Mouse (Mus musculus): Measurements from ENCODE around the gene Slco3a1. TPM values are rescaled to one million over a fixed set of nuclear protein-coding genes. Genes with fewer than 3 reads are reported as not detected.

Gene Slco3a1
- polyA plus RNA-seq, 1 experiment from 2014 or later: 1.2 TPM

DNA sequence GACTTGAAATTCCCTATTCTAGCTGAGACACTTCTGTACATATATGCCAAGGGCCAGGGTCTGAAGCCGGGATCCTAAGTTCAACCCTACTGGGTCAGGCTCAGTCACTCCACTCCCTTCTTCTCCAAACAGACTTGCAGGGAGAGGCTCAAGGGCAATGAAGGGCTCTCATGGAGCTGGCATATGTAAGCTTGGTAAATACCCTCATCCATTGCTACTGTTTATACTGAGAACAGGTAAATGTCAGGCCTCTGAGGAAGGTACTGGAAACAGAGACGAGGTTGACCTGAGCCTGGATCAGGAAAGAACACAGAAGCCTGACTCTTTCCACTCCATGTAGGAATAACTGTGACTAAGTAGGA is 70.6 kb downstream of the Slco3a1 start:
- Histone ChIP-seq H3K4me3 (replicated peaks) (no peak overlapping the region), H3K9me3 (replicated peaks) (no peaks in the 10 kb centered on the region), H3K9ac (no peak overlapping the region), H3K4me1 (replicated peaks) (no peaks in the 10 kb centered on the region), H3K4me2 (no peak overlapping the region), H3K27me3 (no peaks in the 10 kb centered on the region), H3K27ac (no peak overlapping the region), H3K36me3 (no peaks in the 10 kb centered on the region)
- ATAC-seq (ENCODE audit: low read depth) (no peak), DNase-seq (no peak)
- WGBS (ENCODE audit: insufficient replicate concordance): 74% methylated on average over 2 of the region's 2 CpGs

DNA sequence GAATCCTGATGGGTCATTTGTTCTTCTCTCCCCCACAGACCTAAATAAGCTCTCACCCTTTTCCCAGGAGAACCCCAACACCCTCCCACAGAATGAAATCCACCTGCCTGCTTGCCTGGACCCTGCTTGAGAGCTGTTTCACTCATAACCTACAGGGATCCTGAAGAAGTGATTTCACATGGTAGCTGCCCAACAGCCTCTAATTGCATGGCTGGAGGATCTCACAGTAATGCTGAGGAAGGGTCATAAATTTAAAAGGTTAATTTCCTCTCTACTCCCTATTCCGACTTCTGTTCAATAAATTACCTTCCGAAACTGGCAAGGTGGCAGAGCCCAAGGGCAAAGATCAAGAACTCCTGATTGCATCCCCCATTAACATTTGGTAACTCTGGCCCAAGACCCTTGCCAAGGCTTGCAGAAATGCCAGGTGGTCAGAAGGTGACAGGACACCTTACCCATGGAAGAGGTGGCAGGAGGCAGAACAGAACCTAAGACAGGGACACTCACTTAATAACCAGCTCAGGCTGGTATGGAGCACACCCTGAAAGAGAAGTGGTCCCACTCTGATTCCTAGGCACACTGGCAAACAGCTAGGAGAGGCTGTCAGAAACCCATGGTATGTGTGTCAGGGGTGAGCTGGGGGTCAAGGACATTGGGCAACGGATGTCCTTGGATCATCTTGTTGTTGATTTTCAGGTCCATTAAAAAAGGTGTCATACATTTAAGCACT is 71.1 kb downstream of the Slco3a1 start:
- ATAC-seq (ENCODE audit: low read depth) (no peak), DNase-seq (no peak)
- no peaks in the 10 kb centered on the region for H3K27me3 ChIP-seq
- H3K36me3 ChIP-seq: no peaks in the 10 kb centered on the region
- no peak overlapping the region for H3K4me3 ChIP-seq (replicated peaks)
- H3K4me2 ChIP-seq: no peak overlapping the region
- no peaks in the 10 kb centered on the region for H3K9me3 ChIP-seq (replicated peaks)
- WGBS (ENCODE audit: insufficient replicate concordance): 67% methylated on average over 3 of the region's 3 CpGs
- H3K9ac ChIP-seq: no peak overlapping the region
- H3K4me1 ChIP-seq (replicated peaks): no peaks in the 10 kb centered on the region
- no peak overlapping the region for H3K27ac ChIP-seq

DNA sequence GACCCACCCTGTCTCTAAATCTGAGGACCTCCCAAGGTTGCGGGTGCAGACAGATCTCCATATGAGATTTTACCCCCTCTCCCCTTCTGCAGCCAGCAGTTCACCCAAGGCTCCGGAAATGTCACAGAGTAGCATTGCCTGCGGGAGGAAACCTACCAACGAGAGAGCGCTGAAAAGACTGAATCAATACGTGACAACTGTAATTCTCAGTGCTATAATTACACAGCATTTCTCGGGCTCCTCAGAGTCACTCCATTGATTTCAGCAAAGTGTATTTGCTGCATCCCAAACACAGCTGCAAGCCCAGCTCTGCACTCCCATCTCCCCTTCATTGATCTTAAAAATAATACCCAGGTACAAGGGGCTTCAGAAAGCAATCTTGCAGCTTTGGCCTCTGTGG is 82.8 kb downstream of the Slco3a1 start:
- 46% methylated on average over 7 of the region's 7 CpGs for WGBS (ENCODE audit: insufficient replicate concordance)
- ATAC-seq (ENCODE audit: low read depth): no peak
- H3K4me2 ChIP-seq: no peak overlapping the region
- no peak overlapping the region for H3K9ac ChIP-seq
- DNase-seq: no peak
- H3K27ac ChIP-seq: no peak overlapping the region
- H3K4me3 ChIP-seq (replicated peaks): no peak overlapping the region
- no peaks in the 10 kb centered on the region for H3K9me3 ChIP-seq (replicated peaks)
- no peaks in the 10 kb centered on the region for H3K27me3 ChIP-seq
- H3K36me3 ChIP-seq: no peaks in the 10 kb centered on the region
- no peaks in the 10 kb centered on the region for H3K4me1 ChIP-seq (replicated peaks)

DNA sequence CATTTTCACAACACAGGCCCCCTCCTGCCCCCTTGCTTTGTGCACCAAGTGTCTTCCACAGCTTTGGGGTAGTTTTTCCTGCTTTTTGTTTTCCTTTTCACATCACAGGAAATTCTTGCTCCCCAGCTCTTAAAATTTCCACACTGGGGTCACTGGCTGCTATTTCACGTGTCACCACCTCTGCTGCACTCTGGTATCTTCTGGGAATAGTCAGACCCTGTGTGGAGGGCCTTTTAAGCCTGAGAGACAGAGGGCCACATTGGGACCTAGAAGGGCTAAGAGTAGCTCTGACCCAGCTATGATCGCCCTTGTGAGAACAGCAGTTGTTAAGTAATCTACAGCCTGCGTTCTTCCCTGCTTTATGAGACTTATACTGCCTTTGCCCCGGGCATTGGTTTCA is 87.7 kb downstream of the Slco3a1 start:
- H3K27me3 ChIP-seq: no peaks in the 10 kb centered on the region
- DNase-seq (no peak), ATAC-seq (ENCODE audit: low read depth) (no peak)
- 60% methylated on average over 4 of the region's 4 CpGs for WGBS (ENCODE audit: insufficient replicate concordance)
- no peaks in the 10 kb centered on the region for H3K4me1 ChIP-seq (replicated peaks)
- no peak overlapping the region for H3K9ac ChIP-seq
- no peak overlapping the region for H3K27ac ChIP-seq
- H3K4me2 ChIP-seq: no peak overlapping the region
- H3K36me3 ChIP-seq: no peaks in the 10 kb centered on the region
- no peaks in the 10 kb centered on the region for H3K9me3 ChIP-seq (replicated peaks)
- H3K4me3 ChIP-seq (replicated peaks): no peak overlapping the region

DNA sequence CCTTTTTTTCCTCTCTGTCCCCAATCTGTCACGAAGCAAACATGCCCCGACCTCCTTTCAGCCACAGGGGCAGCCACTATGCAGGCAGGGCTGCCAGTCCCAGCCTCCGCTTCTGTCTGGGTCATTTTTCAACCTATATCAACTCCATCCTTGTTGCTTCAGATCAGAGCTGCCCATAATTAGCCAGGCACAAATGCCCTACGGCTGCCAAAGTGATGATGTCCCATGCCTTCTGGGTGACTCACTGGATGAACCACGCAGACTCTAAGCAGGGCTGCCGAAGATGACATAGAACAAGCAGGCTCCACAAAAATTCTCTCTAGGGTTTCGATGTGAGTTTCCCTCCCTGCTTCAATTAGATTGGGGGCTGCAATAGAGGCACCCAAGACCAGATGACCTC is 89.9 kb downstream of the Slco3a1 start:
- ATAC-seq (ENCODE audit: low read depth): no peak
- Histone ChIP-seq H3K4me1 (replicated peaks) (no peaks in the 10 kb centered on the region), H3K9ac (no peak overlapping the region), H3K4me3 (replicated peaks) (no peak overlapping the region), H3K4me2 (no peak overlapping the region), H3K9me3 (replicated peaks) (no peaks in the 10 kb centered on the region), H3K36me3 (no peaks in the 10 kb centered on the region), H3K27me3 (no peaks in the 10 kb centered on the region), H3K27ac (no peak overlapping the region)
- DNase-seq: no peak
- WGBS (ENCODE audit: insufficient replicate concordance): 65% methylated on average over 7 of the region's 7 CpGs

DNA sequence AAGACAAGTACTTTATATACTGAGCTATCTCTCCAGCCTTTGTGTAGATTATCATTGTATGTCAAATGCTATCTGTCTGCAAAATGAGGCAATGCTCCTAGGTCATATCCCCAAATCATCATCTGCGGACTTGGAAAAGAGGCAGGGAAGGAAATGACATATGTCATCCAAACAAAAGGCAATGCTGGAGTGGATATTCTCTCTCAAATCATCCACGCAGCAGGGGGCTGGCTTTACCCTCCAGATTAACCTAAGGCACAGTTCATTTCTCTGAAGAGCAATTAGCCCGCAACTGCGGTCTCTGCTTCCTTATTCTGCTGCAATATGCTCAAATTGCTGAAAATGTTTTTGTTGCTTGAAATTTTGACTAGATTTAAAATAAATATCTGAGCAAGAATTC is 92.1 kb downstream of the Slco3a1 start:
- ATAC-seq (ENCODE audit: low read depth) (no peak), DNase-seq (no peak)
- Histone ChIP-seq H3K36me3 (no peaks in the 10 kb centered on the region), H3K27ac (no peak overlapping the region), H3K27me3 (no peaks in the 10 kb centered on the region), H3K4me2 (no peak overlapping the region), H3K4me3 (replicated peaks) (no peak overlapping the region), H3K9me3 (replicated peaks) (no peaks in the 10 kb centered on the region), H3K9ac (no peak overlapping the region), H3K4me1 (replicated peaks) (no peaks in the 10 kb centered on the region)
- WGBS (ENCODE audit: insufficient replicate concordance): 64% methylated on average over 4 of the region's 4 CpGs

DNA sequence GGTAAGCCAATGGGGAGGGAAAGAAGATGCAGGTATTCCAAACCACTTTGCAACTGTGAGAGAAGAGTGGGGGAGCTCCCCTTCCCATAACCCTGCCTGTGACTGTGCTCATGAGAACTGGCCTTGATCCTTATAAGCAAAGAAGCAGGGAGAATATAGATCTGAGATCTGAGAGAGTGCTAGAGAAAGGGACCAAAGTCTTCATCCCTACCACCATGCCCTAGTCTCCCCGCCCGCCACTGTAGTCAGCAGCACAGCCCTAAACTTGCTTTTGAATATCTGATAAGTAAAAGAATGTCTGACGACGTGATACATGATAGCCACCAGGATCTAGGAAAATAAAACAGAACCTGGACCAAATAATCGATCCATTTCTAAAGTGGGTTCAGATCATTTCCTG is 92.8 kb downstream of the Slco3a1 start:
- no peak overlapping the region for H3K4me3 ChIP-seq (replicated peaks)
- no peaks in the 10 kb centered on the region for H3K27me3 ChIP-seq
- no peaks in the 10 kb centered on the region for H3K36me3 ChIP-seq
- no peaks in the 10 kb centered on the region for H3K9me3 ChIP-seq (replicated peaks)
- ATAC-seq (ENCODE audit: low read depth): no peak
- no peaks in the 10 kb centered on the region for H3K4me1 ChIP-seq (replicated peaks)
- DNase-seq: no peak
- WGBS (ENCODE audit: insufficient replicate concordance): 68% methylated on average over 5 of the region's 5 CpGs
- H3K4me2 ChIP-seq: no peak overlapping the region
- no peak overlapping the region for H3K9ac ChIP-seq
- H3K27ac ChIP-seq: no peak overlapping the region

DNA sequence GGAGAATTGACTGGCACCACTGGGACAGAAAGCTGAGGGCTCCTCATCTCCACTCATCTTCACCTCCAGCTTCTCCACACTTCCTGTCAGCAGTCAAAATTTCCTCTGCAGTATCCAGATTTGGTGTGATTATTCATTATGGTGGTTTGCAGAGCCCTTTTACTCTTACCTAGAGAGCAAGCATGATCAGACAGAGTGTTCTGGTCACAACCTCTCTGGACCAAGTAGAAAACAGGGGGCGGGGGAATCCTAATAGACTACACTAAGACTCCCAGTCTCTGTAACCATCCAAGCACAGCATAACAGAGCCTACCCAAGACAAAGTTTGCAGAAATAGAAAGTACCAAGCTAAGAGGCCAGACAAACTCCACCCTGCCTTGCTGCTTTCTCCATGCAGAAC is 93.4 kb downstream of the Slco3a1 start:
- Histone ChIP-seq H3K27me3 (no peaks in the 10 kb centered on the region), H3K4me2 (no peak overlapping the region), H3K9ac (no peak overlapping the region), H3K27ac (no peak overlapping the region), H3K36me3 (no peaks in the 10 kb centered on the region), H3K9me3 (replicated peaks) (no peaks in the 10 kb centered on the region), H3K4me1 (replicated peaks) (no peaks in the 10 kb centered on the region), H3K4me3 (replicated peaks) (no peak overlapping the region)
- WGBS (ENCODE audit: insufficient replicate concordance): 70% methylated on average over 1 of the region's 1 CpGs
- ATAC-seq (ENCODE audit: low read depth) (no peak), DNase-seq (no peak)

DNA sequence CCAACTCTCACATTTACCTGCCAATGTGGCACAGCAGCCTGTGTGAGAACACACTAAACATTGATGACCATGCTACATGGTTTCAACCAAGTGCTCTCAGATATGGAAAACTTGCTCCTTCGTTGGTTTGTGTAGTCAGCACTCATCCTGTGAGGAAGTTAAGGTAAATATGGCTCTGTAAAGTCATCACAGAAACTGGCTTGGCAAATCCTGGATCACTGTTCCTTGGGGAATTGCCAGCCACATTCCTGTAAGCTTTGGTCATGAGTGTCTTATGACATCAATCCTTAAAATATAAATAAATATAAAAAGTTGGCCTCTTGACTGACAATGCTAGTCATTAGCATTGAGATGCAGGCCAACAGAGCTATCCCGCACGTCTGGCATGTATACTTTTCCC is 94.8 kb downstream of the Slco3a1 start:
- Histone ChIP-seq H3K9ac (no peak overlapping the region), H3K36me3 (no peaks in the 10 kb centered on the region), H3K4me3 (replicated peaks) (no peak overlapping the region), H3K4me1 (replicated peaks) (no peaks in the 10 kb centered on the region), H3K9me3 (replicated peaks) (no peaks in the 10 kb centered on the region), H3K4me2 (no peak overlapping the region), H3K27ac (no peak overlapping the region), H3K27me3 (no peaks in the 10 kb centered on the region)
- no peak for ATAC-seq (ENCODE audit: low read depth)
- DNase-seq: no peak
- 57% methylated on average over 3 of the region's 3 CpGs for WGBS (ENCODE audit: insufficient replicate concordance)

DNA sequence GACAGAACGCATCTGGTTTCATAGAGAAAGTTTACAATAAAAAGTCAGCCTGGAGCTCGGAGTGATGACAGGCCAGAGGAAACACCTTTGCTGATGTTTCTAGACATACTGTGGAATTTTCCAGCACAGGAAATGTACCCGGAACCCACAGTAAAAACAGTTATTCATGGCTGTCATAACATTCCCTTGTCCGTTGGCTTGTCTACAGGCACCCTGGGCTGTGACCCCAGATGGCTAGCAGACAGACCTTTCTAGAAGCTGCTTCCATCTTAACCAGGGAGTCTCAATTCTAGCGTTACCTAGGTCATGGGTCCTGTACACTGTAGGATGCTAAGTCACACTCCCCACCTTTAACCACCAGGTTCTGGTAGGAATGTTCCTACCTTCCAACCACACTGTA is 95.3 kb downstream of the Slco3a1 start:
- no peaks in the 10 kb centered on the region for H3K4me1 ChIP-seq (replicated peaks)
- no peak for DNase-seq
- no peaks in the 10 kb centered on the region for H3K36me3 ChIP-seq
- no peak overlapping the region for H3K4me2 ChIP-seq
- H3K4me3 ChIP-seq (replicated peaks): no peak overlapping the region
- H3K9ac ChIP-seq: no peak overlapping the region
- 29% methylated on average over 5 of the region's 5 CpGs for whole genome bisulfite sequencing (ENCODE audit: insufficient replicate concordance)
- no peak overlapping the region for H3K27ac ChIP-seq
- no peak for ATAC-seq (ENCODE audit: low read depth)
- no peaks in the 10 kb centered on the region for H3K9me3 ChIP-seq (replicated peaks)
- H3K27me3 ChIP-seq: no peaks in the 10 kb centered on the region

DNA sequence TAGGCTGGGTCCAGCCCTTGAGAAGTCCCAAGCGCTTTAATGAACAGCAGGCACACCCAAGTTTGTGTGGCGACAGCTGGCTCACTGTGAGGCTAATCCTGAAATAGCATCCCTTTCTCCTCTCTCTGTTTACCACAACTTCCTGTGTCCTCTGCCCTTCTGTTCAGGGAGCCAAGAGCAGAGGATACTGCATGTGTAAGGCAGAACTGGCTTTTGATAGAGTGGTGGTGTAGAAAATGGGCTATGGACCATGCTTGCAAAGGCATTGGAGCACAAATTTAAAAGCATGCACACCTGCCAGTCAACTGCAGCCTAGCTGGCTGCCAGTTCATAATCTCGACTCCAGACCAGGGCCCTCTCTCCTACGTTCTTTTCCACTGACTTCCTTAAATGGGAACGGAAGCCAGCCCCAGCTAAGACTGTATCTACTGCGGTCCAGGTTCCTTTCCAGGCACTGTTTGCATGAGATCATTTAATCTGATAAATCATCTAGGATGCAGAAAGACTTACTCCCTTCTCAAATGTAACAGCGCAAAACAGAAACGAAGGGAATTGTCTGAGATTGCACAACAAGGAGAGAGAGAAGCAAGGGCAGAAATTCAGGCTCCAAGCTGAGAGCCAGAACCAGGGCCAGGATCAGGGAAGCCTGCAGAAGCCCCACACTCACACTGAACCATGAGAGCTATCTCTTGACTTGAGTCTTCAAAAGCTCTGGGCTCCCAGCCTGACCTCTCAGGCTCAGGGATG is 95.9 kb downstream of the Slco3a1 start:
- ATAC-seq (ENCODE audit: low read depth) (no peak), DNase-seq (no peak)
- Histone ChIP-seq H3K4me3 (replicated peaks) (no peak overlapping the region), H3K4me2 (no peak overlapping the region), H3K36me3 (no peaks in the 10 kb centered on the region), H3K9me3 (replicated peaks) (no peaks in the 10 kb centered on the region), H3K9ac (no peak overlapping the region), H3K4me1 (replicated peaks) (no peaks in the 10 kb centered on the region), H3K27ac (no peak overlapping the region), H3K27me3 (no peaks in the 10 kb centered on the region)
- 15% methylated on average over 8 of the region's 8 CpGs for WGBS (ENCODE audit: insufficient replicate concordance)

DNA sequence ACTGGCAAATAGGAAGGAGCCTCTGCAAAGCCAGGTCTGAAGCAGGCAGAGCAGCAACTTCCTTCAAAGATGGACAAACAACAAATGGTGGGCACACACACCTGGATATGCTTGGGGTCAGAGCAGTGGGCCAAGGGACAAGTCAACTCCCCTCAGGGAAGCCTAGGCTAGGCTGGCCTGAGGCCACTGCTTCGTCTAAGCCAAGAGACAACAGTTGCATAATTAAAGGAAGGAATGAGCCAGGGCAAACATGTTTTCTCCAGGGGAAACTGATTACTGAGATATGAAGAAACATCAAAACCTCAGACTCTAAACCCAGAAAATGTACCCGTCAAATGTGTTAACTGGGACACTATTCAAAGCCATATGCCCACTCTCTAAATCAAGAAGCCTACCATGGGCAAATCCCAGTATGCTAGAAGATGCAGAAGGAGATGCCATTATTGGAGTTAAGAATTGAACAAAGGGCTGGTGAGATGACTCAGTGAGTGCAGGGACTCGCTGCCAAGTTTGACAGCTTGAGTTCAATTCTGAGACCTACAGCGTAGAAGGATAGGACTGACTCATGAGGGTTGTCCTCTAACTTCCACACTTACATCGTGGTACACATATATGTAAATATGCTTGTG is 97.1 kb downstream of the Slco3a1 start:
- H3K4me2 ChIP-seq: no peak overlapping the region
- no peak overlapping the region for H3K4me3 ChIP-seq (replicated peaks)
- ATAC-seq (ENCODE audit: low read depth): no peak
- no peaks in the 10 kb centered on the region for H3K27me3 ChIP-seq
- H3K27ac ChIP-seq: no peak overlapping the region
- no peaks in the 10 kb centered on the region for H3K4me1 ChIP-seq (replicated peaks)
- no peaks in the 10 kb centered on the region for H3K9me3 ChIP-seq (replicated peaks)
- DNase-seq: no peak
- 59% methylated on average over 5 of the region's 5 CpGs for WGBS (ENCODE audit: insufficient replicate concordance)
- H3K36me3 ChIP-seq: no peaks in the 10 kb centered on the region
- H3K9ac ChIP-seq: no peak overlapping the region

Data from liver, embryonic 13.5 days (tissue).